Comparison of ENCODE assay signal across 32 mouse cellular contexts in the genomic region with DNA sequence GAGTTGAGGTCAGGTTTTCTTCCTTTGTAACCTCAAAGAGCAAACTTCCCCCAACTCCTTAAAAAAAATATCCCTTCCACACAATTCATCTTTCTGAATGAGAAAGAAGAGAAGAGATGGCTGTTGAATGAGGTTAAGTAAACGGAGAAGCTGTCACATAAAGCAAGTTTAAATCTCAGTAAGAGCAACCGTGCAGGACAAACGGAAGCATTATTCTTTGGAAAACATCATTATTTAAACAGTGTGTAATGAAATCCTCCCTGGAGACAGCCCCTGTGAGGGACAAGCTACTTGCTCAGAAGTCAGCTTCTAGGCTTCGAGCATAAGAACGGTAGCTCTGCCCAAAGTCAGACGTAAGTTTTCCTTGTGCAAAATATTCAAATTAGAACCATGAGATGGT. TPM values are rescaled to one million over a fixed set of nuclear protein-coding genes. Genes with fewer than 3 reads are reported as not detected.
DNase-seq lines count a peak whose midpoint lies in the region; ATAC-seq and TF ChIP-seq lines count a peak whose summit lies in the region.
"Had no signal": no experiment of that assay in that cellular context is flagged by ENCODE, and none has a peak within 500 bp of the region (broad histone marks: within the 10 kb centered on the region; RNA-seq: fewer than 3 reads in every experiment).

No protein-coding gene starts in this region.

- no peaks in the 10 kb centered on the region for H3K9me3 ChIP-seq in kidney, postnatal 0 days (replicated peaks; ENCODE audit: low read length)
- no peaks in the 10 kb centered on the region for H3K9me3 ChIP-seq in embryonic facial prominence, embryonic 14.5 days (ENCODE audit: control insufficient read depth, low read length)
- H3K9me3 ChIP-seq: forebrain, embryonic 12.5 days; heart, embryonic 13.5 days; hindbrain, embryonic 15.5 days; liver, embryonic 13.5 days; megakaryocyte, embryonic 14.5 days; midbrain, embryonic 13.5 days; neural tube, embryonic 13.5 days; stomach, embryonic 15.5 days had no signal

- H3K27me3 ChIP-seq in kidney, postnatal 0 days (ENCODE audit: insufficient read depth, low read length) = no peaks in the 10 kb centered on the region
- no peaks in the 10 kb centered on the region for H3K27me3 ChIP-seq in embryonic facial prominence, embryonic 14.5 days (replicated peaks; ENCODE audit: control insufficient read depth, insufficient read depth, low read length)
- H3K27me3 ChIP-seq: CH12.LX; forebrain, embryonic 12.5 days; heart, embryonic 13.5 days; hindbrain, embryonic 15.5 days; liver, embryonic 13.5 days; neural tube, embryonic 13.5 days; stomach, embryonic 15.5 days had no signal

- no peak overlapping the region for H3K27ac ChIP-seq in kidney, postnatal 0 days
- H3K27ac ChIP-seq in embryonic facial prominence, embryonic 14.5 days (replicated peaks; ENCODE audit: low read depth, low read length) = no peak overlapping the region
- H3K27ac ChIP-seq: forebrain, embryonic 12.5 days; heart, embryonic 13.5 days; hindbrain, embryonic 15.5 days; liver, embryonic 13.5 days; midbrain, embryonic 13.5 days; neural tube, embryonic 13.5 days; stomach, embryonic 15.5 days had no signal

- no peaks in the 10 kb centered on the region for H3K4me1 ChIP-seq in kidney, postnatal 0 days (replicated peaks; ENCODE audit: insufficient read depth, low read length)
- no peaks in the 10 kb centered on the region for H3K4me1 ChIP-seq in embryonic facial prominence, embryonic 14.5 days (ENCODE audit: control insufficient read depth, insufficient read depth, low read length)
- H3K4me1 ChIP-seq: hindbrain, embryonic 15.5 days; liver, embryonic 13.5 days; megakaryocyte, embryonic 14.5 days; midbrain, embryonic 13.5 days; stomach, embryonic 15.5 days had no signal

- no peak overlapping the region for H3K9ac ChIP-seq in kidney, postnatal 0 days (ENCODE audit: low read depth, low read length)
- no peak overlapping the region for H3K9ac ChIP-seq in embryonic facial prominence, embryonic 14.5 days (ENCODE audit: low read depth, low read length)
- H3K9ac ChIP-seq: forebrain, embryonic 12.5 days; heart, embryonic 13.5 days; hindbrain, embryonic 15.5 days; liver, embryonic 13.5 days; midbrain, embryonic 13.5 days; neural tube, embryonic 13.5 days; stomach, embryonic 15.5 days had no signal

- ATAC-seq in kidney, postnatal 0 days (replicated peaks; ENCODE audit: low FRiP score, low read depth) = no peak
- ATAC-seq in embryonic facial prominence, embryonic 14.5 days (ENCODE audit: low read depth) = no peak
- ATAC-seq: activated CD4-positive, CD25-positive, alpha-beta regulatory T cell, adult 4 months; lung, postnatal 0 days; midbrain, embryonic 13.5 days had no signal

- no peak overlapping the region for H3K4me3 ChIP-seq in kidney, postnatal 0 days (replicated peaks; ENCODE audit: low read depth, low read length)
- no peak overlapping the region for H3K4me3 ChIP-seq in embryonic facial prominence, embryonic 14.5 days (ENCODE audit: low read depth, low read length)
- H3K4me3 ChIP-seq: forebrain, embryonic 12.5 days; heart, embryonic 13.5 days; hindbrain, embryonic 15.5 days; liver, embryonic 13.5 days; megakaryocyte, embryonic 14.5 days; midbrain, embryonic 13.5 days; neural tube, embryonic 13.5 days; stomach, embryonic 15.5 days had no signal

- WGBS in kidney, postnatal 0 days = 18% methylated on average over 6 of the region's 6 CpGs
- 22% methylated on average over 6 of the region's 6 CpGs for WGBS in embryonic facial prominence, embryonic 14.5 days

- peak; percentile 35 for DNase-seq in embryo, embryonic 10 days (ENCODE audit: low spot score)
- DNase-seq in embryo, embryonic 9.5 days (ENCODE audit: extremely low spot score) = no peak
- DNase-seq in kidney, postnatal 0 days (ENCODE audit: low spot score) = peak; percentile 87
- no peak for DNase-seq in kidney, postnatal 14 days
- DNase-seq in embryonic facial prominence, embryonic 14.5 days (ENCODE audit: low spot score) = peak; percentile 59
- DNase-seq in mesoderm, embryonic 11.5 days (ENCODE audit: low read depth, low spot score) = peak; percentile 56
- DNase-seq in right cerebral cortex, postnatal 4 days = no peak
- no peak for DNase-seq in layer of hippocampus, adult 18-20 months (ENCODE audit: low spot score in 2 of 2)
- DNase-seq: adrenal gland, adult 2 months; adrenal gland, postnatal 36 days; cerebellum, adult 18-20 months; cerebellum, postnatal 25 days; gastrocnemius, postnatal 14 days; heart, postnatal 10 days; kidney, adult 2 months; layer of hippocampus, adult 9-11 months; liver, embryonic 13.5 days; lung, adult 18-20 months; lung, postnatal 4 days; right cerebral cortex, postnatal 14 days had no signal

- no peak for TF ChIP-seq CTCF in kidney, postnatal 0 days (IDR thresholded peaks at IDR 0.05; ENCODE audit: low read depth)

- H3K4me2 ChIP-seq in kidney, postnatal 0 days (ENCODE audit: low read length) = no peak overlapping the region
- H3K4me2 ChIP-seq in embryonic facial prominence, embryonic 14.5 days (ENCODE audit: low read depth, low read length) = no peak overlapping the region
- H3K4me2 ChIP-seq: forebrain, embryonic 12.5 days; heart, embryonic 13.5 days; hindbrain, embryonic 15.5 days; liver, embryonic 13.5 days; midbrain, embryonic 13.5 days; neural tube, embryonic 13.5 days; stomach, embryonic 15.5 days had no signal

- H3K36me3 ChIP-seq in kidney, postnatal 0 days (ENCODE audit: insufficient read depth, low read length) = no peaks in the 10 kb centered on the region
- peaks cover 22% of the 10 kb centered on the region for H3K36me3 ChIP-seq in embryonic facial prominence, embryonic 14.5 days (ENCODE audit: control insufficient read depth, insufficient read depth, low read length)
- H3K36me3 ChIP-seq: hindbrain, embryonic 15.5 days; liver, embryonic 13.5 days; midbrain, embryonic 13.5 days; neural tube, embryonic 13.5 days; stomach, embryonic 15.5 days had no signal

RNA-seq across cellular contexts. Expression of gene Calhm6, which starts 22.7 kb away (rescaled TPM):
- polyA plus RNA-seq in kidney, postnatal 0 days (2015; fragmentation: Nextera tagmentation; extraction: Ambion mirVana) = 0.94 and 1.3 TPM in 2 replicates
- 0.88 and 1.1 TPM in 2 replicates for polyA plus RNA-seq in embryonic facial prominence, embryonic 14.5 days (2014; fragmentation: Nextera tagmentation; extraction: Ambion mirVana)
- not detected for total RNA-seq in layer of hippocampus, adult 18-20 months (2021)
- polyA plus RNA-seq: C2C12 had no signal

RNA-seq across cellular contexts. Expression of gene Calhm5, which starts 54.1 kb away (rescaled TPM):
- polyA plus RNA-seq in kidney, postnatal 0 days (2015; fragmentation: Nextera tagmentation; extraction: Ambion mirVana) = 0.56 and 0.57 TPM in 2 replicates
- polyA plus RNA-seq in embryonic facial prominence, embryonic 14.5 days (2014; fragmentation: Nextera tagmentation; extraction: Ambion mirVana) = 1.4 TPM in 2 replicates
- 1 to 10 TPM; 4.0 to 4.1 TPM for total RNA-seq in layer of hippocampus, adult 18-20 months (2021)
- total RNA-seq: hematopoietic stem cell, adult 5-6 weeks had no signal
- polyA plus RNA-seq: activated CD4-positive, CD25-positive, alpha-beta regulatory T cell, adult 4 months had no signal

RNA-seq across cellular contexts. Expression of gene Dse, which starts 57.1 kb away (rescaled TPM):
- polyA plus RNA-seq in kidney, postnatal 0 days (2015; fragmentation: Nextera tagmentation; extraction: Ambion mirVana) = 17.4 and 19.1 TPM in 2 replicates
- 46.7 and 49.6 TPM in 2 replicates for polyA plus RNA-seq in embryonic facial prominence, embryonic 14.5 days (2014; fragmentation: Nextera tagmentation; extraction: Ambion mirVana)
- 1 to 10 TPM; 4.9 to 5.6 TPM for total RNA-seq in layer of hippocampus, adult 18-20 months (2021)

Comparison
In these comparisons a context has a peak if more than half of its experiments do, and no peak if none do; other contexts are left out.
1. DNase-seq: peak in embryo, embryonic 10 days (single experiment), kidney, postnatal 0 days (single experiment), embryonic facial prominence, embryonic 14.5 days (single experiment) and mesoderm, embryonic 11.5 days (single experiment); none in embryo, embryonic 9.5 days (single experiment), kidney, postnatal 14 days (single experiment), right cerebral cortex, postnatal 4 days (single experiment) and layer of hippocampus, adult 18-20 months (0 of 2).